Mouse (Mus musculus): Measurements from ENCODE around the gene Cbr2.

Gene Cbr2

DNA sequence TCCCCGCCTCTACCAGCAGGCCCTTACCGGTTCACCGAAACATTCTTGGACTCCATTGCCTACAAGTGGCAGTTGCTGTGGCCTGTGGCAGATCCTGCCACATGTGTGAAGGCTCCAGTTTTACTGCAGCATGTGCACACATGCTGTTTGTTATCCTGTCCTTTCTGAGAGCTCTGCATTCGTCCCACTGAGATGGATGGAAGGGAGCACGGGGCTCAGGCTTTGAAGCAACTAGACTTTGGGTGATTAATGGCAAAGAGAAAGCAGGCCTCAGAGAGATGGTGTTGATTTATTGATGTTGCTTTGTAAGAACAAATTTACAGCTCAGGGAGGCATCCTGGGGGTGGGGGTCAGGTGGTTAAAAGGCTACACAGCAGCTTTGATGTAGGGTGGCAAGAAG, 21.2 kb downstream of the Cbr2 start:
- no peak for DNase-seq

DNA sequence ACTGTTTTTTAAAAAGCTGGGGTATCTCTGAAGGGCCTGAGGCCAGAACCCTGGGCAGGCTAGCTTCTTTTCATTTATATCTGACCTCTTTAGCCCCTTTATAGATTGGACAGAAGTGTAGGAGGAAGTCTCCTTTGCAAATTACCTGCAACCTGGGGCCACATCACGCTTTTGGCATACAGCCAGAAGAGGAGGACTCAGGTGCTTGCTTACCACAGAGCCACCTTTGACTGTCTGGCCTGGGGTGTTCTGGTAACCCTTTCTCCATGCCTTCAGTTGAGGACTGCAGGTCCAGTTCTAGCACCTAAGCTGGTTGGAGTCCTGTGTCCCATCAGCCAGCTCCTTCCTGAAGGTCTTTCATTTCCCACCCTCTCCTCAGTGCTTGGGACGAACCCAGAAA, 22.4 kb downstream of the Cbr2 start:
- peak; percentile 30 for DNase-seq

DNA sequence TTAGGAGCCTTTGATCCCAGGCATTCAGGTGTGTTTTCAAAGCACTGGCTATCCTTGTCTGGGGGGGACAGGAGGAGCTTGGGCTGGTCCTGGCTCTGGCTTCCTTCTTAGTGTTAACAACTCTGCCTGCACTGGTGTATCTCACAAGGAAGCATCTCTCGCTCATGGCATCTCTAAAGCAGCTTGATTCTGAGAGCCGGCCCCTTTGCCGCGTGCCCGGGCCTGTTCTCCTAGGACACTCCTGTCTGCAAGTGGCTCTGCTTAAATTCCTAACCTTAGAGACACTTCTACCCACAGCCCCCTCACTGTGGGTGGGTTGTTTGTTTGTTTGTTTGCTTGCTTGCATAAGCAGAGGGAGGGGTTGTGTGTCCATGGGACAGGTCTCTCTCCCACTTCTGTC, 23.9 kb downstream of the Cbr2 start:
- DNase-seq: no peak

DNA sequence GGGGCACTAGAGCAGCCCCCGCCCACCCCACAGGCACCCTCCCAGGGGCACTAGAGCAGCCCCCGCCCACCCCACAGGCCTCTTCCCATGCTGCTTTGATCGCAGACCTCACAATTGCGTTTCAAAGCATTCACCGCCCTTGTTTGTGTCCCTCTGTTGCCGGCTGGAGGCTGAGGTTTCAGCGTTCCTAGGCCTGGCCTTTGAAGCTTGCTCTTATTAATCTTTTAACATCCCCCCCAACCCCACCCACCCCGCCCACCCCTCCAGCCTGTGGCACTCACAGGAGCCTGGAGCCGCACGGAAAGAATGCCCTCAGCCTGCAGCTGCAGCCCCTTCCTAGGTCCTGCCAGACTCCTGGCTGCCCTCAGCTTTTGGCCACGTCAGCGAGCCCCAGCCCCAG, 24.7 kb downstream of the Cbr2 start:
- no peak for DNase-seq

DNA sequence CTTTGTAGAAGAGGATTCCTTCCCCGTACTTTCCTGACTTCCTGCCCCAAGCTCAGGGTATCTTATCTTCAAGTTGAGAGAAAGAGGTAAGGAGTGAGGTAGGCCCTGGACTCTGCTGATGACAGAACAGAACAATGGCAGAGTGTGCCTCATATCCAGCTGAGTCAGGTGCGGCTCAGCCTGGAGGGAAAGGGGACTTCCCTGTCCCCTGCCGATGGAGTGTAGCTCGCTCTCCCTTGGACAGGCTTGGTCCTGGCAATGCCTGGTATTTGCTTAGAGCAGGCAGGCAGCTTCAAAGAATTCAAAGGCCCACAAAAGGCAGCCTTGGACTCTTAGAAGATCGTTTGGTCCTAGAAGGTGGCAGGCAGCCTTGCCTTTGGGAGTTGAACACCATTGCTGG, 25.8 kb downstream of the Cbr2 start:
- no peak for DNase-seq

DNA sequence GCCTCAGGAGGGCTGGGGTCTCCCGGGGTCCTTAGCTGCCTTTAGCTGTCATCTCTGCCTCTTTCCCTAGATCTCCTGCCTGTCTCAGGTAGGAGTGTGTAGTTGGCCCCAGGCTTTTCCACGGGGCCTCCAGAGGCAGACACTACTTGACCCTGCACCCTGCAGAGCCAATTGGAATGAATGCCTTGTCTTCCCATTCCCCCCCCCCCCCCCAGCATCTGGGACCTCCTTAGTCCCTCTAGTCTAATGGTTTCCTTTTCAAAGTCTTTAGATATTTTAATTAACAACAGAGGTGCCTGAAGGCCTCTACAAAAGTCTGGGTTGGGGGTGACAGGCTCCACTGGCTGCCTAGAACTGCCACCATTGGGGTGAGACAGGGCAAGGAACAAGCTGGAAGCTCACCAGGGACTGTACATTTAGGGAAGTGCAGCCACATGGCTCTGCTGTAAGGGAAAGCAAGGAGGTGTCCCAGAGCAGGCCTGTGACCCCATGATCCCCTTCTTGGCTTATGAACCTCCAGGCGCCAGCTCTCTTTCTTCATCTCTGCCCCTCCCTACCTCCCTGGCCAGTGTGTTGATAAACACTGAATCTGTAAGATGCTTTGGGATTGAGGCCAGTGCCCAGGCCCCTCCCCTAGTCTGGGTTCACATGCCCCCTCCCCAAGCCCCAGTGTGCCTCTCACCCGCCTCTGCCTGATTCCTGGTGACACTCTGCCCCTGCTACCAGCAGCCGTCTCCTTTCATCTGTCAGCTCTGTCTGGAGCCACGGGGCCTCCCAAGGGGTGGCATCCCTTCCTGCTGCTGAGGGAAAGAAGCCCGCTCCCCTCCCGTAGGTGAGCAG, 27.2 kb downstream of the Cbr2 start:
- DNase-seq: peak; percentile 82

DNA sequence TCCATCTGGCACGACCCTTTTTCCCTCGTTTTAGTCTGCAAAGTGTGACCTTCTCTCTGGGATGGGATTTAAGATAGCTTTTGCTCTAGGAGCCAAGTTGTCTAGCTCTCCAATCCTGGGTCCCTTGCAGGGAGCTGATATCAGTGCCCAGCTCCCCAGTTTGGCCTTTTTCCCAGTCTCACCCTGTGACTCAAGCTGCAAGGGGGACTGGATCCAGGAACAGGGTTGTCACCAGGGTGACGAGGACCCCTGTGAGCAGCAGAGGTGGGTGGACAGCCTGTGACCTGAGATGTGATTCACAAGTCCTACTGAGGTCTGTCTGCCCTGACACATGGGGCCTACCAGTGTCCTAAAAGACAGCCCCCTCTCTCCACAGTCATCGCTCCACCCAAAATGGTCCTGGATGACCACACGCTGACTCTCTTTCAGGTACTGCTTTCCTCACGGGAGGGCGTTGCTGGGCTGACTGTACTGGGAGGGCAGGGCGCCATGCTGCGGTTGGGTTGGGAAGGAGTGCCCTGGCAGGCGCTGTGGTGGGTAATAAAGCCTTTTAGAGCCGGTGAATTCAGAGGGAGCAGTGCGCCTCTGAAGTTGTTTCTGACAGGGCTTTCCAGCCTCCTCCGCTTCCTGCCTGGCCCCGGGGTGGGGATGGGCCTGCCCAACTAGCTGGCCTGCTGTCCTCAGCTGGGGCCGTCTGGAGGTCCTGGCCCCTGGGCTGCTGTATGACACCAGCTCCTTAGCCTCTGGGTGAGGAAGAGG, 28.0 kb downstream of the Cbr2 start:
- peak; percentile 57 for DNase-seq

DNA sequence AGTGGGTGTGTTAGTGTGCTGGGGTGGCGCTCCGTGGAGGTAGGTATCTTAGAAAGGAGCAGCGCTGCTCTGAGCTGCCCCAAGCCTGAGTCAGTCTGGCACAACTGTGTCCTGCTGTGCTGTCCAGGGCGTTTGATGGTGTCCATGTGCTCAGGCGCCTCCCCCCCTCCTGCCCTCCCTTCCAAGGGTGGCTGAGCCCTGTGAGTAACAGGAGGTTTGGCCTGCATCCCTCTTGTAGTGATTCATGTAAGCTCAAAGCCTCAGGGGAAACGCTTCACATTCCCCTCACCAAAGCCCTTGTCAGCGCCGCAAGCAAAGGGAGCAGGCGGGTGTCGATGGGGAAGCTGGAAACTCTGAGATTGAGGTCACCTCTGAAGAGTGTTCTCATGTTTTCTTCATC, 34.2 kb downstream of the Cbr2 start:
- peak; percentile 84 for DNase-seq

DNA sequence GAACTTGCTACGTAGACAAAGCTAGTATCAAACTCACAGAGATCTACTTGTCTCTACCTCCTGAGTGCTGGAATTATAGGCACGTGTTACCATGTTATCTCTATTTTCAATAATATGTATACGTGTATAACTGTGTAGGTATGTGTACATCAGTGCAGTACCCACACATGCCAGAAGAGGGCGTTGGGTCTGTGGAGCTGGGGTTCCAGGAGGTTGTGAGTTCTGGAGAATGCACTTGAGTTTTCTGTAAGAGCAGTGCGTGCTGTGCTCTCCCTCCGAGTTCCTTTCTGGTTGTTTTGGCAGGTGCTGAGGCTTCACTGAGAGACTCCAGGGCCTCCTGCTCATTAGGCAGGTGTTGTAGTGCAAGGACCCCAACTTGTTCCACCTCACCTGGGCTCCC, 35.3 kb downstream of the Cbr2 start:
- DNase-seq: no peak

DNA sequence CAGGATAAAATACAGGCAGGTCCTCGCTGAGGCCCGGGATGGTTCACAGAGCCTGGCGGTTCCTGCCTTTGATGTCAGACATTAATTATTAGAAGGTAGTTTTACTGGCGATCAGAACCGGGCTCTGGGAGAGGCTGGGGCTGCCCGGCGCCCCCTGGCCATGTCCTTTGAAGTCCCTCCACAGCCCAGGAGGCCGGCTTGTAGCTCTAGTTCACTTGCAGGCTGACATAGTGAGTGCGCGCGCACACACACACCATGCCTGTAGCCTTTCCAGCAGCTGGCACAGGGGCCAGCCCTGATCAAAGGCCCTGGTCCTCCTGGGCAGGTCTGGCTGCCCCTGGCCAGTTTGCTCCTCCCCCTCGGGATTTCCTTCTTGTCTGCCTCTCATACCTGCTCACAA, 36.3 kb downstream of the Cbr2 start:
- no peak for DNase-seq

DNA sequence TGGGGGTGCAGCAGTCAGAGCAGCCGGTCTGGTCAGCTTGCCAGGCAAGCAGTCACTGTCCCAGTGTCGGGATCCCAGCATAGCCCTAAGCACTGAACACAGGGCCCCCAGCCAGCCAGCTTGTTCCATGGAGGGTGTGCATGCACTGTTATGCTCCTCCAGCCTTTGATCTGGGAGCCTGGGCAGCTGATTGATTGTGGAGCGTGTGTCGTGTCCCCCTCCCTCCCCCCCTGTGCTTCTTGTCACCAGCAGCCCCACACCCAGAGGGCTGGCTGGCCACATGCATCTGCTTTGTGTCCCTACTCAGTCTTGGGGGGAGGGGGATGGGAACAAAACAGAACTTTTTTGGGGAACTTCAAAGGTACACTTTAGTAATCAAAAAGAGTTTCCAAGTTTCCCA, 36.7 kb downstream of the Cbr2 start:
- DNase-seq: peak; percentile 85

DNA sequence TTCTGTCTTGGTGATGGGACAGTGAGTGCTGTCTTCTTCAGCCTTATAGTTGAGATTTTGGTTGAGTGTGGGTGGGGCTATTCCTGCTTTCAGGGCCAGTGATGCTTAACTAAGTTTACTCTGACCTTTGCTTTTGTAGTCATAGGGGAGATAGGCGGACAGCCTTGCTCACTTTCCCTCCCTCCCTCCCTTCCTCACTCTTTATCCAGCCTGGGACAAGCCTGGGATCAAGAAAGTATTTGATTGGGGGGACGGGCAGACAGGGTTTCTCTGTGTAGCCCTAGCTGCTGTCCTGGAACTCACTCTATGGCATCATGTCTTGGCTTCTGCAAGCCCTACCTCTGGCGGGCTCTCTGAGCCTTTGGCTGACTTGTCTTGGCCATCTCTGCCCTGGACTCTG, 38.5 kb downstream of the Cbr2 start:
- DNase-seq: no peak

DNA sequence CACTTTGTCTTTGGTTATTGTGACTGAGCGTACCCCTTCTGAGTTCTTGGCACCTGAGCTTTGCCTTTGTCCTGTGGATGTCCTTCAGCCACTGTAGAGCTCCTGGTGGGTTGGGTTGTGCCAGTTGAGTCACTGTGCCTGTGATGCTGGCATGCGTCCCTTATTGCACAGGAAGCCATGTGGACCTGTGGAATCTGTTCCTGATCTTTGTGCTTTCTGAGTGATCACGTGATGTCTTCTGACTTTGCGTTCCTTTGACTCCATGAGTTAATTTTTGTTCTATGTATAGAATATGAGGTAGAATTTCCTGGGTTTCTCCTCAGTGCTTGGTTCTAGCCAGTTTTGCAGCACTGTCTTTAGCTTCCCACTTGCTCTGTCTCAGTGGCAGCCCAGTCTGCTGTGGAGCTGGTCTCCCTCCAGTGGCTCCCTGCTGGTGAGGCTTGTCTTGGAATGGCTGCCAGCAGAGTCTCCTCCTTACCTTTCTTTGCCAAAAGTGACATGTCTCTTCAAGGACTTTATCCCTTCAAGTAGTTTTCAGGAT, 39.4 kb downstream of the Cbr2 start:
- DNase-seq: peak; percentile 73

DNA sequence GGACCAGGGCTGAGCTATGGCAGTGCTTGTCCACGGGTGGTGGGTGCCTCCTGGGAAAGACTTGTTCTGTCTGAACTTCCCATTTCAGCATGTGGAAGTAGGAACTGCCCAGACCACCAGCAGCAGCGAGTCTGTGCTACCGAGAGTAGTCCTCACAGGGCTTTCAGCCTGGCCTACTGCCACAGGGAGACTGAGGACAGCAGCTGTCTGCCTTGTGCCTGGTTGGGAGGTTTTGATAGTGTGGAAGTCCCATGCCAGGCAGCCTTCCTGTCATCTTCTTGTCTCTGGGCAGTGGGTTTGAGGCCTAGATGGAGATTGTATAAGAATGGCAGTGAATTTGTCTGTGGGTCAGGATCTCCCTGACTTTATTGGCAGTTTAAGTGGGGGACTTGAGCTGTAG, 42.5 kb downstream of the Cbr2 start:
- no peak for DNase-seq

DNA sequence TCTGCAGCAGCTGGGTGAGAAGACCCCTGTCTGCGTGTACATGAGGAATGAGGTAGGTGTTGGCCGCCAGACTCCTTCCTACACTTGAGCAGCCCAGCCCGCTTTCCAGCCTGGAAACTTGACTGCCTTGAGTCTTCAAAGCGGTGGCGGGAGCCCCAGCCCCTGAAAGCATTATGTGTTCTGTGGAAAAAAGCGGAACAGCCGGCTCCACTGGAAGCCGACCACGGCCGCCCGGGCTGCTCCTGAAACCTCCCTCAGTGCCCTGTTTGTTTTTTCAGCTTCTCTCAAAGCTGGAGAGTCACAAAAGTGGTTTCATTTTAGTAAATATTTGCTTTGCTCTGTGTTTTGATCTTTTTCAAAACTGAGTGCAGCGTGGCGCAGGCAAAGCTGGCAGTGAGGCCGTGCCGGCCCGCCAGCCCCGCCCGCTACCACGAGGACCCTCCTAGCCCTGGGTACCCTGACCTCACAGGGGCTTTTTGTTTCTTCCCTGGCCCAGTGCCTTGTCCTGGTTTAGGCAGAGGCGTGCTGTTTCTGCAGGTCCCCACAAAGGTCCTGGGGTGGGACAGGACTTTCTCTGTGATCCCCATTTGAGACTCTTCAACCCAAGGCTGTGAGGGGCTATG, 45.2 kb downstream of the Cbr2 start:
- peak; percentile 69 for DNase-seq

DNA sequence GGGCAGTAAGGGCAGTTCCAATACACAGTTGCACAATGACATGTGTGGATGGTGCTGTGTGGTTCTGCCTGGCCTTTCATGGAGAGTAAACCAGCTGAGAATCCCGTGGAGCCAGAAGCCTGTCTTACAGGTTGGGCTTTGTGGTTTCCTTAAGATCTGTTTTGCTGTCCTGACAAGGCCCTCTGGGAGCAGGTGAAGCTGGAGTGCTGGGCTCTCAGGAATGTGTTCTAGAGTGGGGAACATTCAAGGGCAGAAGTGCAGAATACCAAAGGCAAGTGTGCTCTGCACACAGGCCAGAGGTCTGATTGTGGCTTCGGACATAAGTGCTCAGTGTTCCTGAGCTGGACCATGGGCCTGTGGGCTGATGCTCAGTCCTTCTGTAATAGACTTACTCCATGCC, 47.3 kb downstream of the Cbr2 start:
- peak; percentile 50 for DNase-seq

DNA sequence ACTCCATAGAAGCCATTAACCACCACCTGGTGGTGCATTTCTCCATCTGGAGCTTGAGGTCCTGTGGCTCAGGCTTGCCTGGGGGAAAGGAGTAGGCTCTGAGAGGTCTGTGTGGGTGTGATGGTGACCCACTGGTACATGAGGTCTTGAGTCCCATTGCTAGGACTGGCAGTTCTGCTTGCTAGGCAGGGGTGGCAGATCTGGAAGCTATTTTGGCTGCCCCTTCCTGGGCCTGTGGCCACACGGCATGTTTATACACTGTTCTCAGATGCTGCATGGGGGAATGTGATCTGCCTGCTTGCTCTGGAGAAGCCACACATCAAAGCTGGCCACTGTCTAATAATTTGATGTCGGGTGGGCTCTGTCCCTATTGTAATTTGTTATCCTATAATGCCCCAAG, 47.8 kb downstream of the Cbr2 start:
- DNase-seq: no peak

DNA sequence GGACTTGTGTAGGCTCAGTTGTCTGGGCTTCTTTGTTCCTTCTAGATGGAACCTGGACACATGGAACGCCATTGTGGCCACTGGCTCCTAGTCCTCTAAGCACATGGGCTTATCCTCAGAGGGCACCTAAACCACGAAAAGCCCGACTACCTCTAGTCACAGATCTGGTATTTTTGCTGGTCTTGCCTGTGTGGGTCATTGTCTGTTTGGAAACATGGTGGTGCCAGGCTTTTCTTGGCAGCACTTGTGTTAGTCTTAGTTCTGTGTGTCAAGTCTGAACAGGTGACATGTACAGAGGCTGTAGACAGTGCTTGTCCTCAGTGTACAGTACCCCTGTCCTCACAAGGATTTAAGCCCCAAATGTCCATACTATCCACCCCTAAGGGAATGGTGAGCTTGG, 48.4 kb downstream of the Cbr2 start:
- no peak for DNase-seq

DNA sequence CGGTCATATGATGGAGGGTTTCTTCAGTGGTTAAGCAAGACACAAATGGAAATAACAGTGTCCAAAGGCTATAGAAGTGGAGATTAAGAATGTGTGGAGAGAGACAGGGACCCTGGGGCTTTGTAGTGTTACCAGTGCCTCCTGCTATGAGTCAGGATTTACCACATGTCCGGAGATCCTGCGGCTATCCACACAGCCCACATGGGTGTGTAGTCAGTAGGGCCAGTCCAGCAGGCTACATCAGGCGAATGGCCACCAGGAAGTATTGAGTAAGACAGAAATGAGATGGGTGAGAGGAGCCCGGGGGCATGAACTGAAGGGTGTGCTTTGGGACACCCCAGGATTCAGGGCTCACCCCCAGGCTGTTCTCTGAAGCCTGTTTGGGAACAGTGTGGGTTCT, 49.2 kb downstream of the Cbr2 start:
- DNase-seq: no peak

DNA sequence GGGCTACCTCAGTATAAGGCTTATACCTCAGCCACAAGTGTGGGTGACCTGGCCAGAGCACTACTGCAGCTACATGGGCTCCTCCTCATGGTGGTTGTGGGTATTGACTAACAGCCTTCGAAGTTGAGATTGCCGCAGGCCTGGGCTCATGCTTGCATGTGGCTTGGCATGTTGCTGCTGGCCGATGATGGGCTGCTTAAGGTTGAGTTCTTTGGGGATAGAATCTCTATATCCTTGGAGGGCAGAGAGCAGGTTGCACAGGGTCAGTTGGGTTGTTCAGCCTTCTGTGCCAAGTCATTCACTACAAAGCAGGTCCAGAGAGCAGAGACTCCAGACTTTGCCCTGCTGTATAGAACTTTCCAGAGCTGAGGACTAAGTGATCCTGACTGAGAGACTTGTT, 52.0 kb downstream of the Cbr2 start:
- DNase-seq: peak; percentile 66
